Mouse (Mus musculus) CH12.LX (cell line): ENCODE measurements at regions not wholly inside any gene's neighbourhood (a gene's known extent, or its start where the extent isn't known, plus 50 kb on each side); places are given as distances from the start of the nearest gene placed in this dataset.

Source experiments
- EP300 ChIP-seq: IDR thresholded peaks from 2 replicates; pipeline ENCODE4 v1.6.1; 2011; ENCODE audit warnings: low read length, improper control_type of control experiment
- NRF1 ChIP-seq: IDR thresholded peaks from 2 replicates; pipeline ENCODE4 v1.6.1; 2014; ENCODE audit warnings: low read depth, mild to moderate bottlenecking, inconsistent platforms, low read length, improper control_type of control experiment, moderate library complexity
- USF1 ChIP-seq: IDR thresholded peaks from 2 replicates; pipeline ENCODE4 v1.6.1; 2014; ENCODE audit warnings: low read depth, mild to moderate bottlenecking, inconsistent platforms, low read length, improper control_type of control experiment
- ZMIZ1 ChIP-seq: IDR thresholded peaks from 2 replicates; pipeline ENCODE4 v1.6.1; 2012; ENCODE audit warnings: low read depth, mild to moderate bottlenecking, inconsistent platforms, low read length, improper control_type of control experiment

GRCm38 (mm10) chr9:41222346-41223015, 61.0 kb upstream of the Ubash3b start:
- TF ChIP-seq NRF1 (no peak), USF1 (no peak), ZMIZ1 (no peak), EP300 (no peak)
